Mouse (Mus musculus): ENCODE measurements around the gene Coq8a.

The Coq8a gene

GRCm38 (mm10) chr1:180116525-180116924 is 82.9 kb downstream of the Coq8a start:
- no peak for DNase-seq (ENCODE audit: low spot score in 2 of 2)
